9 mouse cellular contexts compared by ENCODE assay signal in the genomic region with DNA sequence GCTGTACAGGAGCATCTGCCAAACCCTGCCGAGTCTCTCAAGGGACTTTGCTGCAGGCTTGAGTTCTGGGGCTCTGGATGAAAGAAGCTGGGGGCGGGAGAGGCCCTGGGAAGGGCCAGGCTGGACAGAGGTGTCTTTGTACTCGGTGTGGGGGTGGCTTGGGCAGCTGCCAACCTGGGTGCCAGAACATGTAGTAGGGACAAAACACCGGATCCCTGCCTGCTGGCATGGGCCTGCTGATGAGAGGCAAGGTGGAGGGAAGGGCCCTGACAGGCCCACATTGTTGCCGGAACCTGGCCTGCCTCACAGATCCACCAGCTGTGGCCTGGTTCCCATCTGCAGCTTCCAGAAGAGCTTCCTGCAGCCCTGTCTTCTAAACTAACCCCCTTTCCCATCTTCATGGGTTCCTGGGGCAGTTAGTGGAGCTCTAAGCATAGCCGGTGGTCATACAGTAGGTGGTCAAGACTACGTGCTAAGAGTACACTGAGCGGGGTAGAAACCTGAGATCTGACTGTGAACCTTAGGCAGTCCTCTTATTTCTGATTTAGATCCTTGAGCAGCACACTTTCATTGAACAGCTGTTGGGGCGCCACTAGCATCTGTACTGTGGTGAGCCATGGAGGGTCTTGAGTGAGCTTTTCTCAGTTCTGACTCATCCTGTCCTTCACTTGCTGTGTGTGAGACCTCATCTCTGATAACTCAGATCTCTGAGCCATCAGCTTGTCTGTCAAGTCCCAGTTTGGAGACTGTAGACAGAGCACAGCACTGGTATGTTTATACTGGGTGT. TPM values are rescaled to one million over a fixed set of nuclear protein-coding genes. Genes with fewer than 3 reads are reported as not detected.
DNase-seq lines count a peak whose midpoint lies in the region; ATAC-seq and TF ChIP-seq lines count a peak whose summit lies in the region.
"Had no signal": no experiment of that assay in that cellular context is flagged by ENCODE, and none has a peak within 500 bp of the region (broad histone marks: within the 10 kb centered on the region; RNA-seq: fewer than 3 reads in every experiment).

No protein-coding gene starts in this region.

- WGBS in lung, embryonic 15.5 days: 51% methylated on average over 9 of the region's 9 CpGs
- 62% methylated on average over 9 of the region's 9 CpGs for WGBS in midbrain, embryonic 15.5 days
- 91% methylated on average over 9 of the region's 9 CpGs for WGBS in thymus, adult 2 months

- TF ChIP-seq POLR2A in thymus, adult 2 months (IDR thresholded peaks at IDR 0.05; ENCODE audit: control insufficient read depth, extremely low read depth, insufficient read depth, low read length, poor library complexity): no peak

- DNase-seq in lung, postnatal 14 days: no peak
- DNase-seq in cerebellum, adult 9-11 months: peak; percentile 83
- peak; percentile 75 for DNase-seq in gonadal fat pad, adult 2 months (ENCODE audit: low read depth)
- peak; percentile 78 for DNase-seq in kidney, postnatal 14 days
- no peak for DNase-seq in thymus, adult 2 months
- DNase-seq in urinary bladder, postnatal 10 days (ENCODE audit: low spot score): no peak

- peak overlapping the region; percentile 13; the same call in 1 of the 2 replicates for H3K4me2 ChIP-seq in lung, embryonic 15.5 days
- H3K4me2 ChIP-seq in midbrain, embryonic 15.5 days: peak overlapping the region; percentile 10; the same call in 1 of the 2 replicates

- H3K9me3 ChIP-seq in lung, embryonic 15.5 days: no peaks in the 10 kb centered on the region
- H3K9me3 ChIP-seq in midbrain, embryonic 15.5 days: no peaks in the 10 kb centered on the region

- H3K27ac ChIP-seq in lung, embryonic 15.5 days: peak overlapping the region; percentile 83
- peak overlapping the region; percentile 68 for H3K27ac ChIP-seq in midbrain, embryonic 15.5 days
- H3K27ac ChIP-seq in thymus, adult 2 months (ENCODE audit: control insufficient read depth, insufficient read depth, low read length): no peak overlapping the region

- peaks cover 40% of the 10 kb centered on the region for H3K4me1 ChIP-seq in lung, embryonic 15.5 days
- peaks cover 33% of the 10 kb centered on the region for H3K4me1 ChIP-seq in midbrain, embryonic 15.5 days
- peaks cover 37% of the 10 kb centered on the region for H3K4me1 ChIP-seq in thymus, adult 2 months (replicated peaks; ENCODE audit: control insufficient read depth, insufficient read depth, low read length)

- no peak for TF ChIP-seq CTCF in thymus, adult 2 months (IDR thresholded peaks at IDR 0.05; ENCODE audit: borderline replicate concordance, control insufficient read depth, extremely low read depth, insufficient read depth, low read length, poor library complexity)

- no peak overlapping the region for H3K4me3 ChIP-seq in lung, embryonic 15.5 days
- H3K4me3 ChIP-seq in midbrain, embryonic 15.5 days: no peak overlapping the region
- H3K4me3 ChIP-seq in thymus, adult 2 months (ENCODE audit: control insufficient read depth, insufficient read depth, low read length): no peak overlapping the region

- no peaks in the 10 kb centered on the region for H3K27me3 ChIP-seq in lung, embryonic 15.5 days
- no peaks in the 10 kb centered on the region for H3K27me3 ChIP-seq in midbrain, embryonic 15.5 days (replicated peaks)
- no peaks in the 10 kb centered on the region for H3K27me3 ChIP-seq in thymus, adult 2 months (ENCODE audit: control insufficient read depth, insufficient read depth, low read length)

- no peak overlapping the region for H3K9ac ChIP-seq in lung, embryonic 15.5 days
- 0 out of 2 replicates have a peak overlapping the region, but pooled peaks have one; percentile 8 for H3K9ac ChIP-seq in midbrain, embryonic 15.5 days

- H3K36me3 ChIP-seq in lung, embryonic 15.5 days: no peaks in the 10 kb centered on the region
- H3K36me3 ChIP-seq in midbrain, embryonic 15.5 days (replicated peaks): no peaks in the 10 kb centered on the region
- no peaks in the 10 kb centered on the region for H3K36me3 ChIP-seq in thymus, adult 2 months (ENCODE audit: control insufficient read depth, insufficient read depth, low read length)

- ATAC-seq in lung, embryonic 15.5 days (ENCODE audit: borderline replicate concordance, extremely low read depth, low FRiP score, low TSS enrichment): no peak
- ATAC-seq in midbrain, embryonic 15.5 days (replicated peaks): no peak

RNA-seq across cellular contexts. Expression of a gene that starts 4.4 kb away (rescaled TPM):
- polyA plus RNA-seq in lung, embryonic 15.5 days (2015; fragmentation: Nextera tagmentation; extraction: Ambion mirVana): 34.3 and 36.7 TPM in 2 replicates
- 227 and 307 TPM in 2 replicates for polyA plus RNA-seq in gonadal fat pad, adult 2 months (2012; rRNA removed)
- polyA plus RNA-seq in midbrain, embryonic 15.5 days (2015; fragmentation: Nextera tagmentation; extraction: Ambion mirVana): 66.9 and 67.4 TPM in 2 replicates
- 174 and 176 TPM in 2 replicates for polyA plus RNA-seq in thymus, adult 2 months (2012; rRNA removed)

RNA-seq across cellular contexts. Expression of a gene that starts 6.6 kb away (rescaled TPM):
- not detected in 2 replicates for polyA plus RNA-seq in lung, embryonic 15.5 days (2015; fragmentation: Nextera tagmentation; extraction: Ambion mirVana)
- 0.41 and 0.53 TPM in 2 replicates for polyA plus RNA-seq in gonadal fat pad, adult 2 months (2012; rRNA removed)
- 0.08 TPM in 1 of 2 replicates, not detected in the other for polyA plus RNA-seq in midbrain, embryonic 15.5 days (2015; fragmentation: Nextera tagmentation; extraction: Ambion mirVana)
- 0.05 and 0.06 TPM in 2 replicates for polyA plus RNA-seq in thymus, adult 2 months (2012; rRNA removed)
- polyA plus RNA-seq: large intestine, adult 2 months had no signal

RNA-seq across cellular contexts. Expression of a gene that starts 14.4 kb away (rescaled TPM):
- 3.3 and 4.6 TPM in 2 replicates for polyA plus RNA-seq in lung, embryonic 15.5 days (2015; fragmentation: Nextera tagmentation; extraction: Ambion mirVana)
- 3.4 and 4.1 TPM in 2 replicates for polyA plus RNA-seq in gonadal fat pad, adult 2 months (2012; rRNA removed)
- 0.13 TPM in 1 of 2 replicates, not detected in the other for polyA plus RNA-seq in midbrain, embryonic 15.5 days (2015; fragmentation: Nextera tagmentation; extraction: Ambion mirVana)
- polyA plus RNA-seq in thymus, adult 2 months (2012; rRNA removed): 15.5 and 17.2 TPM in 2 replicates

RNA-seq across cellular contexts. Expression of a gene that starts 18.9 kb away (rescaled TPM):
- 228 and 230 TPM in 2 replicates for polyA plus RNA-seq in lung, embryonic 15.5 days (2015; fragmentation: Nextera tagmentation; extraction: Ambion mirVana)
- 111 and 134 TPM in 2 replicates for polyA plus RNA-seq in gonadal fat pad, adult 2 months (2012; rRNA removed)
- polyA plus RNA-seq in midbrain, embryonic 15.5 days (2015; fragmentation: Nextera tagmentation; extraction: Ambion mirVana): 217 and 221 TPM in 2 replicates
- polyA plus RNA-seq in thymus, adult 2 months (2012; rRNA removed): 280 and 369 TPM in 2 replicates

RNA-seq across cellular contexts. Expression of a gene that starts 24.4 kb away (rescaled TPM):
- 3.1 and 3.4 TPM in 2 replicates for polyA plus RNA-seq in lung, embryonic 15.5 days (2015; fragmentation: Nextera tagmentation; extraction: Ambion mirVana)
- 2.1 and 2.2 TPM in 2 replicates for polyA plus RNA-seq in gonadal fat pad, adult 2 months (2012; rRNA removed)
- polyA plus RNA-seq in midbrain, embryonic 15.5 days (2015; fragmentation: Nextera tagmentation; extraction: Ambion mirVana): 9.3 and 9.4 TPM in 2 replicates
- 23.9 and 28.4 TPM in 2 replicates for polyA plus RNA-seq in thymus, adult 2 months (2012; rRNA removed)

Comparison
In these comparisons a context has a peak if more than half of its experiments do, and no peak if none do; other contexts are left out.
1. DNase-seq: peak in cerebellum, adult 9-11 months (single experiment), gonadal fat pad, adult 2 months (single experiment) and kidney, postnatal 14 days (single experiment); none in lung, postnatal 14 days (single experiment), thymus, adult 2 months (single experiment) and urinary bladder, postnatal 10 days (single experiment).